Mouse (Mus musculus) layer of hippocampus, adult 8-10 months (tissue): ENCODE measurements around the gene Inpp5k. TPM values are rescaled to one million over a fixed set of nuclear protein-coding genes. Genes with fewer than 3 reads are reported as not detected.
"Not testable (repeated sequence)": the region's sequence is repeated elsewhere in the genome, so short reads cannot be mapped to it uniquely, and the experiment has no call there.

Source experiments
- DNase-seq, 2 experiments: peaks; one replicate each; pipeline ENCODE4 v3.0.0; 2022; ENCODE audit warnings: low spot score in 2 of 2
- total RNA-seq, 4 experiments: library from RNA; stranded (reverse); gene quantifications; 2 replicates each; pipeline ENCODE4 v1.2.4; 2022

Inpp5k gene
- total RNA-seq, 4 experiments from 2014 or later, result 45.1 to 54.5 (median 50.2) TPM

GRCm38 (mm10) chr11:75677881-75678746 is 47.3 kb downstream of the Inpp5k start:
- no peak for DNase-seq

- peak; percentile 95 for DNase-seq
Measured at GRCm38 (mm10) chr11:75678747-75679438, 48.1 kb downstream of the Inpp5k start, which contains the start of gene Crk. Gene Crk (plus strand): TSS chr11:75679259.

GRCm38 (mm10) chr11:75679439-75680171 is 48.8 kb downstream of the Inpp5k start:
- DNase-seq, result peak; percentile 33 to 57

- DNase-seq, result no peak
Measured at GRCm38 (mm10) chr11:75684462-75684861, 53.7 kb downstream of the Inpp5k start.

- DNase-seq, result no peak
Measured at GRCm38 (mm10) chr11:75684956-75685355, 54.2 kb downstream of the Inpp5k start.

GRCm38 (mm10) chr11:75687343-75687993 is 56.7 kb downstream of the Inpp5k start:
- DNase-seq, result no peak

- DNase-seq, result no peak
Measured at GRCm38 (mm10) chr11:75688132-75688531, 57.3 kb downstream of the Inpp5k start.

- DNase-seq, result no peak
Measured at GRCm38 (mm10) chr11:75689977-75690376, 59.2 kb downstream of the Inpp5k start.

- DNase-seq, result no peak
Measured at GRCm38 (mm10) chr11:75691047-75691446, 60.3 kb downstream of the Inpp5k start.

- DNase-seq, result no peak
Measured at GRCm38 (mm10) chr11:75693570-75693969, 62.8 kb downstream of the Inpp5k start.

- not testable (repeated sequence) for DNase-seq
Measured at GRCm38 (mm10) chr11:75697464-75697863, 66.7 kb downstream of the Inpp5k start.

Other genes starting within 250 kb of the Inpp5k start
- gene Serpinf1, start 208.3 kb upstream of the Inpp5k start, total RNA-seq, result 10 to 100 TPM in 3 of 4 experiments, 1 to 10 TPM in 1; 9.7 to 16.0 (median 11.5) TPM
- gene Serpinf2, start 191.4 kb upstream of the Inpp5k start, total RNA-seq, result 1 to 10 TPM in 2 of 4 experiments, under 1 TPM in 2; 0.45 to 4.0 (median 1.8) TPM
- 10 to 100 TPM; 23.5 to 25.3 (median 24.3) TPM for gene Wdr81, start 176.3 kb upstream of the Inpp5k start, total RNA-seq
- under 1 TPM in 3 of 4 experiments, not detected in 1; 0.43 to 0.45 (median 0.45) TPM for gene Tlcd2, start 169.3 kb upstream of the Inpp5k start, total RNA-seq
- 100 to 1,000 TPM; 129 to 140 (median 135) TPM for gene Prpf8, start 144.2 kb upstream of the Inpp5k start, total RNA-seq
- gene Rilp, start 120.9 kb upstream of the Inpp5k start, total RNA-seq, result 1 to 10 TPM; 1.1 to 2.3 (median 1.6) TPM
- 1 to 10 TPM; 1.1 to 1.6 (median 1.4) TPM for gene Scarf1, start 117.4 kb upstream of the Inpp5k start, total RNA-seq
- 10 to 100 TPM; 42.6 to 55.5 (median 52.7) TPM for gene Slc43a2, start 99.3 kb upstream of the Inpp5k start, total RNA-seq
- gene Pitpna, start 42.9 kb upstream of the Inpp5k start, total RNA-seq, result 100 to 1,000 TPM; 264 to 282 (median 275) TPM
- gene Myo1c, start 19.5 kb downstream of the Inpp5k start, total RNA-seq, result 10 to 100 TPM; 17.0 to 24.3 (median 20.5) TPM
- gene Crk, start 48.3 kb downstream of the Inpp5k start, total RNA-seq, result 100 to 1,000 TPM; 111 to 128 (median 120) TPM
- gene Ywhae, start 101.9 kb downstream of the Inpp5k start, total RNA-seq, result 1,000 to 10,000 TPM; 1,071 to 1,270 (median 1,168) TPM
- 100 to 1,000 TPM in 2 of 4 experiments, 10 to 100 TPM in 2; 60.4 to 104 (median 86.0) TPM for gene Doc2b, start 165.1 kb downstream of the Inpp5k start, total RNA-seq